Mouse (Mus musculus) frontal cortex, adult (tissue): ENCODE measurements around the gene Dlgap4.
"Not testable (repeated sequence)": the region's sequence is repeated elsewhere in the genome, so short reads cannot be mapped to it uniquely, and the experiment has no call there.

Experiments
- ATAC-seq: cut with Nextera tagmentation; 2 replicates; pipeline ENCODE4 v1.9.2; 2017; ENCODE audit warnings: mild to moderate bottlenecking, moderate library complexity, mixed read lengths; ENCODE audit not compliant: low TSS enrichment

Dlgap4 gene

GRCm38 (mm10) chr2:156775455-156776435 lies 162.2 kb downstream of the Dlgap4 start:
- ATAC-seq: no peak

DNA sequence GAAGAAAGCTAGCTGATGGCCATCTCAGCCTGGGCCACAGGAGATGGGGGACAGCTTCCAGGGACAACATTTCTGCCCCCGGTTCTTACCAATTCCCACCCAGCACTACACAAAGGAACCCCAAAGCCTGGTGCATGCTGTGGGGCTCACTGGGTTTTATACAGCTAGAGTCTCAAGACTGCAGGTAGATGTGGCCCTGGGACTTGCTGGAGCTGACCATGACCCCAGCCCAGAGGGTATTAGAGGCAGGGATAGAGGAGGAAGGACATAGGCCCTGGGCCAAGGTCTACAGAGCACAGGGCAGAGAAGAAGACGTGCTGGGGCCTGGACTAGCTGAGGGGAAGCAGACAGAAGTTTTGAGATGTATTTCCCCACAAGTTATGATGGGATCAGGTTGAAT lies 163.4 kb downstream of the Dlgap4 start:
- no peak for ATAC-seq

- ATAC-seq: no peak
Observed at GRCm38 (mm10) chr2:156777326-156778004, 164.0 kb downstream of the Dlgap4 start.

DNA sequence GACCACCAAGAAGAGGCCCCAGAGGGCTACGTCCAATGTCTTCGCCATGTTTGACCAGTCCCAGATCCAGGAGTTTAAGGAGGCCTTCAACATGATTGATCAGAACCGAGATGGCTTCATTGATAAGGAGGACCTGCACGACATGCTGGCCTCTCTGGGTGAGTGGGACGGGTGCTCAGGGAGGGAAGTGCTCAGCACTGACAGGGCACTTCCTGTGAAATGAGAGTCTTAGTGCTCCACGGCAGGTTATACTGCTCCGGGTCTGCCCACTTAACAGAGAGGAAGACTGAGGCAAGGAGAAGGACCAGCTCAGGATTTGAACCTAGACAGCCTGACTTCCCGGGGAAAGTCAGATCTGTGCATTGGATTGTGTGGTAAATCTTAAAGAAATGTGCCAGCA lies 165.1 kb downstream of the Dlgap4 start:
- ATAC-seq: no peak

DNA sequence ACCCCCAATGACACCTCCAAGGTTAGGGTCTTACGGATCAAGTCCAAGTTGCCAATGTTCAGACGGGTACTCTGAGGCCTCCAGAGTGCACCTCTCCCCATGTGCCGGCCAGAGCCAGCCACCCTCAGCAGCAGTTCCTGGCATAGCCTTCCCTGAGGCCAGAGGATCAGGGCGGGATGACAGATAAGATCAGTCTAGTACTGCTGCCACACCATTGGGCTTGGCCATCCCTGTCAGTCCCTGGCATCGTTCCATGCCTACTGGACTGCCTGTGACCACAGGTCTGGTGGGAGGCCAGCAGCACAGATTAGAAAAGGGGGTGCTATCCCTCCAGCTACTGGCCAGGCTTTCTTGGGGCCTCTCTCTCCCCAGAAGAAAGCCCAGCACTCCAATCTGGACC lies 165.5 kb downstream of the Dlgap4 start:
- ATAC-seq: no peak

GRCm38 (mm10) chr2:156779488-156779887 lies 166.0 kb downstream of the Dlgap4 start:
- no peak for ATAC-seq

DNA sequence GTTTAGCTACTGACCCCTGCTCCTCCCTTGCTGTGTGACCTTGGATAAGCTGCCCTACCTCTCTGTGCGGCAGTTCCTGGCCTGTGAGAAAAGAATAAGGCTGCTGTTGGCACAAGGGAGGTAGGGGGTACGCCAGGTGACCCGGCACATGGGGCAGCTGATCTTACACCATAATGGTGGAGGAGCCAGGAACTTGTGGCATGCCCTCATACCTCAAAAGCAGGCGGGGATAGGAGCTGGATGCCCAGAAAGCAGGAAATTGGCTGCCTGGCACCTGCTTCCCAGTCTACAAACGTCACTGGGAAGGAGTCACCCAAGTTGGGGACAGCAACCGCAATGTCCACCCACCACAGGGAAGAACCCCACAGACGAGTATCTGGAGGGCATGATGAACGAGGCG lies 166.6 kb downstream of the Dlgap4 start:
- no peak for ATAC-seq

GRCm38 (mm10) chr2:156780752-156781151 lies 167.2 kb downstream of the Dlgap4 start:
- no peak for ATAC-seq

- no peak for ATAC-seq
Observed at GRCm38 (mm10) chr2:156781281-156781680, 167.8 kb downstream of the Dlgap4 start.

DNA sequence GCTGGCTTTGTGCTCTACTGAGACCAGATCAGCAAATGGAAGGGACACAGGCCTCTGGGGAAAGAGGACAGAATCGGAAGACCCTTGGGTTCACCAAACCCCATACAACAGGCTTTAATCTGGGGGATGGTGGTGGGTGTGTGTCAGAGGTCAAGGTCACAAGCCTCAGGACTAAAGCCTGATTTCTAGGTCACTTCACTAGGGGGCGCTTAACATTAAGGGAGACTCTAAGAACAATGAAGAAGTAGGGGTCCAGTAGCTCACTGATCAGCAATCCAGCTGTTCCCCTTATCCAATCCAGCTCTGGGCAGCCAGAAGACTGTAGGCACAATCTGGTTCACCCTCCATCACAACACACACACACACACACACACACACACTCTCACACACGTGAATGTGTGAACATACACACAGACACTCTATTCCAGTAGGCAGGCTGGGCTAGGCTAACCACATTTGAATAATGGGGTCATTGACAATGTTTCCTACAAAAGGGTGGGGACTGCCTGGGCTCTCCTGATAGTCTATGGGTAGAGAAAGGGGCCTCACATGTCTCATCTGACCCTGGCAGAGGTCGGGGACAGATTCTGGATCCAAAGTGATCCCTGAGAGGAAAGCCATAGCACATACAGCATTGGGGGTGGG lies 168.5 kb downstream of the Dlgap4 start:
- no peak for ATAC-seq

- no peak for ATAC-seq
Observed at GRCm38 (mm10) chr2:156782481-156783348, 169.2 kb downstream of the Dlgap4 start.

- no peak for ATAC-seq
Observed at GRCm38 (mm10) chr2:156783349-156783728, 169.8 kb downstream of the Dlgap4 start.

DNA sequence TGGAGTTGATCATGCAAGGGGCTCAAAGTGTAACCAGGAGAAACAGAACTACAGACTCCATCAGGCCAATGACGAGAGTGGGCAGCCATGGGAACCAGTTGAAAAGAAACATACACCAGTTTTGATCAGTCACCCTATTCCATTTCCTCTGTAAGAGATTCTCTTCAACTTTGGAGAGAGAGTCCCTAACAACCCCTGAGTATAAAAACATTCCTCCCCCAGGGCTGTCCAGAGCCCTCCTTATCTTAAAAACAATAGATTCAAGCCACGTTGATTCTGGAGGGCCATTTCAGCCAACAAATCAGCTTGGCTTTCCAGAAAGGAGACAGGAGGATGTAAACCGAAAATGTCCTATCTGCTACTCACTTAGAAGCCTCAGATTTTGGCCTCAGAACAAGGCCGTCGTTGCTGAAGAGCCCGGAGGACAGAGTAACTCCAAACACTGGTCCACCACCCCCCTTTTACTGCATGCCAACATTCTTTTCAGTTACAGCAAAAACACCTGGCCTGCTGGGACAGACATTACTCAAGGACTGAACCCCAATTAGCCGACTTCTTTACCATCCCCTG lies 170.6 kb downstream of the Dlgap4 start:
- ATAC-seq: no peak

DNA sequence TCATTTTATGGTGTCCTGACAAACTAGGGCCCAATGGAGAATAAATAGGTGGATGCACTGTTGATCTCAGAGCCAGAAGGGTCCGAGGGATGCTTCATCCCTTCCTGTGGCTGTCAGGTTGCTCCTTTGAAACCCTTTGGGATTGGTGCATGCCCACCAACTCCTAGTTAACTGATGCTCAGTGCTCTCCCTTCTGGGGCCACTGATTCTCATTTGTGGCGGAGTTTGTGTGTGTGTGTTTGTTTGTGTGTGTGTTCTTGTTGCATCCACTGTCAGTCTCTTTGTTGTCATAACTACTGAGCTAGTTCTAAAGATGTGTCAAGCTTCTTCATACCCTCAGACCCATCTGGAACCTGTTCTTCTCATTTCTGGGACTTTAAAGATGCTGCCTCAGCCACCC lies 171.4 kb downstream of the Dlgap4 start:
- no peak for ATAC-seq

- not testable (repeated sequence) for ATAC-seq
Observed at GRCm38 (mm10) chr2:156786369-156786768, 172.9 kb downstream of the Dlgap4 start.

GRCm38 (mm10) chr2:156787090-156787775 lies 173.7 kb downstream of the Dlgap4 start:
- ATAC-seq: no peak

GRCm38 (mm10) chr2:156787776-156788105 lies 174.2 kb downstream of the Dlgap4 start:
- no peak for ATAC-seq

- no peak for ATAC-seq
Observed at GRCm38 (mm10) chr2:156788836-156789235, 175.3 kb downstream of the Dlgap4 start.

DNA sequence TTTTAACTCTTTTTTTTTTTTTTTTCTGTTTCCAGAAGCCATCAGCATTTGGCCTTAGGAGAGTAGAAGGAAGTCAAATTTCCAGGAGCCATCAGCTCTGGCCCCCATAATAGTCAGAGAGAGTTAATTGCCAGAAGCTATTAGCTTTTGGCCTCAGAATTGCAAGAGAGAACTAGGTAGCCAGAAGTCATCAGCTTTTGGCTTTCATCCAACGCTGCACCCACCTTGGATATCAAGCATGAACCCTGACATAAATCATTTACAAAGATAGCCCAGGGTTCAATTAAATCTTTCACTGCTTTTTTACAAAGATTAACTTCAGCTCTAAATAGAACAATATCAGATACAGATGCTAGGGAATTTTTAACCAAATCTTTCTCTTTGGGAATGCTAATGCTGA lies 185.0 kb downstream of the Dlgap4 start:
- no peak for ATAC-seq

- peak; percentile 50; the same call in 1 of the 2 replicates for ATAC-seq
Observed at GRCm38 (mm10) chr2:156801045-156801444, 187.5 kb downstream of the Dlgap4 start.

GRCm38 (mm10) chr2:156802116-156802515 lies 188.6 kb downstream of the Dlgap4 start:
- not testable (repeated sequence) for ATAC-seq
